8 mouse cellular contexts compared by ENCODE assay signal in genomic region chr6:100483084-100483810, GRCm38 (mm10).
DNase-seq lines count a peak whose midpoint lies in the region; ATAC-seq and TF ChIP-seq lines count a peak whose summit lies in the region.

No protein-coding gene starts in this region.

- no peak for TF ChIP-seq CTCF in heart, adult 2 months (IDR thresholded peaks at IDR 0.05)
- no peak for TF ChIP-seq CTCF in brain, embryonic 14.5 days (IDR thresholded peaks at IDR 0.05; ENCODE audit: borderline replicate concordance, extremely low read depth, insufficient read depth, insufficient read length)

- TF ChIP-seq EP300 in heart, adult 2 months (IDR thresholded peaks at IDR 0.05; ENCODE audit: insufficient read depth, low read depth, low read length): no peak

- peaks cover 13% of the 10 kb centered on the region for H3K4me1 ChIP-seq in heart, adult 2 months (ENCODE audit: control insufficient read depth, insufficient read depth, low read length)
- H3K4me1 ChIP-seq in limb, embryonic 12.5 days (replicated peaks): peaks cover 18% of the 10 kb centered on the region

- peak overlapping the region; percentile 29 for H3K4me2 ChIP-seq in limb, embryonic 12.5 days

- H3K79me2 ChIP-seq in heart, adult 2 months (replicated peaks; ENCODE audit: control insufficient read depth, insufficient read depth, low read length): no peaks in the 10 kb centered on the region

- 3% methylated on average over 14 of the region's 14 CpGs for WGBS in heart, adult 2 months
- 7% methylated on average over 14 of the region's 14 CpGs for WGBS in limb, embryonic 12.5 days

- H3K27ac ChIP-seq in heart, adult 2 months: no peak overlapping the region
- H3K27ac ChIP-seq in limb, embryonic 12.5 days: no peak overlapping the region

- no peak for TF ChIP-seq POLR2A in heart, adult 2 months (IDR thresholded peaks at IDR 0.05; ENCODE audit: insufficient read depth, low read depth, low read length)
- no peak for TF ChIP-seq POLR2A in brain, embryonic 14.5 days (IDR thresholded peaks at IDR 0.05; ENCODE audit: borderline replicate concordance, extremely low read depth, insufficient read depth, insufficient read length, poor library complexity, severe bottlenecking)

- peak; percentile 24 to 25 for DNase-seq in heart, adult 2 months
- no peak for DNase-seq in heart, adult 9 months (ENCODE audit: low spot score in 2 of 2)
- DNase-seq in 3T3-L1 (ENCODE audit: low read depth, low spot score): peak; percentile 79
- DNase-seq in brain, embryonic 14.5 days (ENCODE audit: low read depth): peak; percentile 27
- no peak for DNase-seq in cerebellum, adult 9-10 months
- no peak for DNase-seq in layer of hippocampus, adult 18-20 months (ENCODE audit: low spot score in 2 of 2)

- no peak for ATAC-seq in limb, embryonic 12.5 days (ENCODE audit: insufficient number of reproducible peaks, insufficient read depth, low FRiP score, low TSS enrichment, low read depth)
- ATAC-seq in CD4-positive, CD25-positive, alpha-beta regulatory T cell, adult 4 months: no peak

- no peak overlapping the region for H3K9ac ChIP-seq in heart, adult 2 months (ENCODE audit: low read depth, low read length)
- no peak overlapping the region for H3K9ac ChIP-seq in limb, embryonic 12.5 days (replicated peaks)

- H3K27me3 ChIP-seq in heart, adult 2 months (ENCODE audit: control insufficient read depth, insufficient read depth, low read length): no peaks in the 10 kb centered on the region
- peaks cover 17% of the 10 kb centered on the region for H3K27me3 ChIP-seq in limb, embryonic 12.5 days

- H3K4me3 ChIP-seq in heart, adult 2 months: no peak overlapping the region
- no peak overlapping the region for H3K4me3 ChIP-seq in limb, embryonic 12.5 days (replicated peaks)

- no peaks in the 10 kb centered on the region for H3K36me3 ChIP-seq in heart, adult 2 months (ENCODE audit: control insufficient read depth, insufficient read depth, low read length)
- H3K36me3 ChIP-seq in limb, embryonic 12.5 days: no peaks in the 10 kb centered on the region

- intact Hi-C loops in heart, adult 2 months (cut with DNase I): no loop called here

- no peaks in the 10 kb centered on the region for H3K9me3 ChIP-seq in limb, embryonic 12.5 days

Comparison
In these comparisons a context has a peak if more than half of its experiments do, and no peak if none do; other contexts are left out.
1. DNase-seq: peak in heart, adult 2 months (2 of 2), 3T3-L1 (single experiment) and brain, embryonic 14.5 days (single experiment); none in heart, adult 9 months (0 of 2), cerebellum, adult 9-10 months (single experiment) and layer of hippocampus, adult 18-20 months (0 of 2).